Mouse (Mus musculus): ENCODE results near the gene Ankrd23. TPM values are rescaled to one million over a fixed set of nuclear protein-coding genes. Genes with fewer than 3 reads are reported as not detected.
A peak's percentile ranks its signal among the peaks of the same experiment; 100 is the strongest.

Ankrd23 gene
- total and polyA plus RNA-seq, 3 experiments = 2.8 to 6.1 (median 3.7) TPM

DNA sequence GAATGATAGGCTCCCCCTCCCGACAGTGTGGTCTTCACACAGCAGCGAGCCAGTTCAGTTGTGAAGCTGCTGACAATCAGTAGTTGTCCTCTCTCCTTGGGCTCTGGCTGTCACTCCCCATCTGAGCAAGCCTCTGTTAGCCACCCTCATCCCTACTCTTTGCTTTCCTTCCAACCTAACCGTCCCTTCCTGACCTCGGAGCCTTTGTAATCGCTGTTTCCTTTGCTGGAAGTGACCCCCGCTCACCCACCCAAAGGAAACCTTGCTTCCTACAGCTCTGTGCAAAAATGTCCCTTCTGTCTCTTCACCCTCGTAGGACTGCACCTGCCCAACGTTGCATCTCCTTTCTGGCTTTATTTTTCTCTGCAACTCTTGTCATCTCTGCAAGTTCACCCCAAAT lies 45.5 kb upstream of the Ankrd23 start:
- in situ Hi-C loops (cut with MboI; ENCODE audit: low pct_ligation_motif_present, low pct_unique_long_range_greater_than_20kb, low sequenced_read_pairs) (no loop called here), dilution Hi-C loops (cut with MboI; ENCODE audit: extremely low pct_ligation_motif_present, extremely low pct_unique_long_range_greater_than_20kb, low sequenced_read_pairs) (no loop called here)
- no peaks in the 10 kb centered on the region for H3K9me3 ChIP-seq (replicated peaks; ENCODE audit: low read length)
- no peak overlapping the region for H3K27ac ChIP-seq (ENCODE audit: insufficient read depth, low read depth)
- DNase-seq (ENCODE audit: extremely low read depth) = no peak
- no peaks in the 10 kb centered on the region for H3K79me2 ChIP-seq (replicated peaks; ENCODE audit: control insufficient read depth, extremely low read depth, insufficient read depth, poor library complexity, severe bottlenecking)
- TF ChIP-seq MXI1 (IDR thresholded peaks at IDR 0.05; ENCODE audit: low read depth, low read length) (no peak), SIN3A (IDR thresholded peaks at IDR 0.05; ENCODE audit: low read length) (no peak), POLR2AphosphoS2 (IDR thresholded peaks at IDR 0.05; ENCODE audit: low read depth, low read length) (no peak), POLR2A (IDR thresholded peaks at IDR 0.05; ENCODE audit: low read depth, low read length) (no peak), IRF4 (IDR thresholded peaks at IDR 0.05; ENCODE audit: low read depth, low read length) (no peak), UBTF (IDR thresholded peaks at IDR 0.05; ENCODE audit: low read depth, low read length) (no peak), MAFK (IDR thresholded peaks at IDR 0.05; ENCODE audit: insufficient replicate concordance, low read length) (no peak)
- H3K4me2 ChIP-seq (ENCODE audit: insufficient read depth, low read depth, poor library complexity, severe bottlenecking) = no peak overlapping the region
- H3K4me3 ChIP-seq (replicated peaks in 1 of 3; ENCODE audit: low read depth in 2 of 3, low read length in 2 of 3, poor library complexity in 1 of 3) = no peak overlapping the region
- H3K4me1 ChIP-seq (ENCODE audit: control insufficient read depth in 1 of 2, insufficient read depth in 2 of 2) = peaks cover 0 to 9% of the 10 kb centered on the region in 2 experiments; a peak in 2 of 4 replicates
- no peaks in the 10 kb centered on the region for H3K36me3 ChIP-seq (replicated peaks in 1 of 2; ENCODE audit: control insufficient read depth in 1 of 2, insufficient read depth in 1 of 2, low read length in 1 of 2)
- H3K9ac ChIP-seq (ENCODE audit: insufficient read depth, low read depth) = no peak overlapping the region
- peaks cover 12% of the 10 kb centered on the region for H3K27me3 ChIP-seq (replicated peaks)

GRCm38 (mm10) chr1:36581260-36581659 lies 44.6 kb upstream of the Ankrd23 start:
- Histone ChIP-seq H3K27ac (ENCODE audit: insufficient read depth, low read depth) (no peak overlapping the region), H3K4me2 (ENCODE audit: insufficient read depth, low read depth, poor library complexity, severe bottlenecking) (no peak overlapping the region)

GRCm38 (mm10) chr1:36580384-36581207 lies 43.9 kb upstream of the Ankrd23 start:
- H3K79me2 ChIP-seq (replicated peaks; ENCODE audit: control insufficient read depth, extremely low read depth, insufficient read depth, poor library complexity, severe bottlenecking) = no peaks in the 10 kb centered on the region
- in situ Hi-C loops (cut with MboI; ENCODE audit: low pct_ligation_motif_present, low pct_unique_long_range_greater_than_20kb, low sequenced_read_pairs) (no loop called here), dilution Hi-C loops (cut with MboI; ENCODE audit: extremely low pct_ligation_motif_present, extremely low pct_unique_long_range_greater_than_20kb, low sequenced_read_pairs) (no loop called here)
- no peak for DNase-seq (ENCODE audit: extremely low read depth)
- H3K9me3 ChIP-seq (replicated peaks; ENCODE audit: low read length) = no peaks in the 10 kb centered on the region
- TF ChIP-seq E2F4 (IDR thresholded peaks at IDR 0.05; ENCODE audit: insufficient replicate concordance, low read depth, low read length) (no peak), MAFK (IDR thresholded peaks at IDR 0.05; ENCODE audit: insufficient replicate concordance, low read length) (peak; percentile 77; the same call in 1 of the 2 replicates)
- H3K36me3 ChIP-seq (replicated peaks in 1 of 2; ENCODE audit: control insufficient read depth in 1 of 2, insufficient read depth in 1 of 2, low read length in 1 of 2) = no peaks in the 10 kb centered on the region
- no peak overlapping the region for H3K4me3 ChIP-seq (replicated peaks in 1 of 3; ENCODE audit: low read depth in 2 of 3, low read length in 2 of 3, poor library complexity in 1 of 3)
- H3K27me3 ChIP-seq (replicated peaks) = peaks cover 12% of the 10 kb centered on the region
- H3K9ac ChIP-seq (ENCODE audit: insufficient read depth, low read depth) = no peak overlapping the region
- no peak overlapping the region for H3K4me2 ChIP-seq (ENCODE audit: insufficient read depth, low read depth, poor library complexity, severe bottlenecking)
- H3K4me1 ChIP-seq (ENCODE audit: control insufficient read depth in 1 of 2, insufficient read depth in 2 of 2) = peaks cover 0 to 9% of the 10 kb centered on the region in 2 experiments; a peak in 2 of 4 replicates
- H3K27ac ChIP-seq (ENCODE audit: insufficient read depth, low read depth) = no peak overlapping the region

More at GRCm38 (mm10) chr1:36581260-36581659, 44.6 kb upstream of the Ankrd23 start:
- H3K9ac ChIP-seq (ENCODE audit: insufficient read depth, low read depth) = no peak overlapping the region
- no peak for DNase-seq (ENCODE audit: extremely low read depth)
- dilution Hi-C loops (cut with MboI; ENCODE audit: extremely low pct_ligation_motif_present, extremely low pct_unique_long_range_greater_than_20kb, low sequenced_read_pairs) (no loop called here), in situ Hi-C loops (cut with MboI; ENCODE audit: low pct_ligation_motif_present, low pct_unique_long_range_greater_than_20kb, low sequenced_read_pairs) (no loop called here)
- no peak overlapping the region for H3K4me3 ChIP-seq (replicated peaks in 1 of 3; ENCODE audit: low read depth in 2 of 3, low read length in 2 of 3, poor library complexity in 1 of 3)
- TF ChIP-seq PAX5 (IDR thresholded peaks at IDR 0.05; ENCODE audit: low read length) (no peak), SMC3 (IDR thresholded peaks at IDR 0.05; ENCODE audit: low read depth, low read length) (no peak), MAX (IDR thresholded peaks at IDR 0.05; ENCODE audit: low read length) (no peak)
- peaks cover 0 to 9% of the 10 kb centered on the region in 2 experiments; a peak in 2 of 4 replicates for H3K4me1 ChIP-seq (ENCODE audit: control insufficient read depth in 1 of 2, insufficient read depth in 2 of 2)
- peaks cover 12% of the 10 kb centered on the region for H3K27me3 ChIP-seq (replicated peaks)
- no peaks in the 10 kb centered on the region for H3K79me2 ChIP-seq (replicated peaks; ENCODE audit: control insufficient read depth, extremely low read depth, insufficient read depth, poor library complexity, severe bottlenecking)
- no peaks in the 10 kb centered on the region for H3K36me3 ChIP-seq (replicated peaks in 1 of 2; ENCODE audit: control insufficient read depth in 1 of 2, insufficient read depth in 1 of 2, low read length in 1 of 2)
- H3K9me3 ChIP-seq (replicated peaks; ENCODE audit: low read length) = no peaks in the 10 kb centered on the region

Measured in CH12.LX (cell line).